Mouse (Mus musculus) liver, adult 2 months (tissue): ENCODE measurements around the gene Fut2.

ENCODE experiments used
- CTCF ChIP-seq: fragments of 200-500 bp; IDR thresholded peaks from 2 replicates; pipeline ENCODE4 v1.5.1; 2011; ENCODE audit warnings: low read depth, low read length, control low read depth
- POLR2A ChIP-seq: fragments of 200-500 bp; IDR thresholded peaks from 2 replicates; pipeline ENCODE4 v1.6.1; 2011; ENCODE audit warnings: low read length, control low read depth; ENCODE audit not compliant: insufficient read depth; ENCODE audit errors: extremely low read depth

GRCm38 (mm10) chr7:45641391-45642040 lies 24.7 kb downstream of the Fut2 start:
- TF ChIP-seq CTCF: no peak
- no peak for TF ChIP-seq POLR2A
